Mouse (Mus musculus) midbrain, postnatal 0 days (tissue): ENCODE results near the gene Fus. TPM values are rescaled to one million over a fixed set of nuclear protein-coding genes. Genes with fewer than 3 reads are reported as not detected.

ENCODE experiments used
- ATAC-seq: fragments of 200-750 bp; cut with Nextera tagmentation; 2 replicates; pipeline ENCODE4 v1.8.0; 2017; ENCODE audit warnings: moderate number of reproducible peaks, mild to moderate bottlenecking, moderate TSS enrichment, moderate library complexity; ENCODE audit not compliant: low FRiP score
- DNase-seq: peaks from one replicate; pipeline ENCODE4 v3.0.0-alpha.2; 2015; ENCODE audit warnings: low spot score
- H3K27ac ChIP-seq: fragments of 300-500 bp; sonication (generic); 2 replicates; pipeline ENCODE4 v1.5.1; 2014; ENCODE audit warnings: low read depth, mild to moderate bottlenecking, low read length, mixed read lengths
- H3K27me3 ChIP-seq: fragments of 300-500 bp; sonication (generic); 2 replicates; pipeline ENCODE4 v1.6.1; 2014; ENCODE audit warnings: low read length, control low read depth, mixed read lengths; ENCODE audit not compliant: insufficient read depth
- H3K36me3 ChIP-seq: fragments of 300-500 bp; sonication (generic); 2 replicates; pipeline ENCODE4 v1.6.1; 2014; ENCODE audit warnings: low read length, control low read depth, mixed read lengths; ENCODE audit not compliant: insufficient read depth
- H3K4me1 ChIP-seq: fragments of 300-500 bp; sonication (generic); 2 replicates; pipeline ENCODE4 v1.6.1; 2014; ENCODE audit warnings: mild to moderate bottlenecking, control low read depth, antibody characterized with exemption, low read length, mixed read lengths; ENCODE audit not compliant: insufficient read depth
- H3K4me2 ChIP-seq: fragments of 300-500 bp; sonication (generic); 2 replicates; pipeline ENCODE4 v1.6.1; 2014; ENCODE audit warnings: low read depth, mild to moderate bottlenecking, low read length, mixed read lengths; ENCODE audit not compliant: poor library complexity, severe bottlenecking
- H3K4me3 ChIP-seq: fragments of 300-500 bp; sonication (generic); 2 replicates; pipeline ENCODE4 v1.5.1; 2014; ENCODE audit warnings: low read depth, mild to moderate bottlenecking, low read length, moderate library complexity
- H3K9ac ChIP-seq: fragments of 300-500 bp; sonication (generic); replicated peaks from 2 replicates; pipeline ENCODE4 v1.6.1; 2014; ENCODE audit warnings: mild to moderate bottlenecking, low read length, moderate library complexity, mixed read lengths; ENCODE audit not compliant: poor library complexity, severe bottlenecking
- H3K9me3 ChIP-seq: fragments of 300-500 bp; sonication (generic); 2 replicates; pipeline ENCODE4 v1.6.1; 2016; ENCODE audit warnings: low read length, control low read depth
- CTCF ChIP-seq: IDR thresholded peaks from 2 replicates; pipeline ENCODE4 v1.5.1; 2016; ENCODE audit warnings: antibody characterized with exemption, mild to moderate bottlenecking
- WGBS: fragments of 180-500 bp; shearing (Covaris S2); extraction: QIAGEN DNeasy Blood & Tissue Kit; methylation state at CpG from one replicate; pipeline ENCODE4 v1.1.7; 2014; 5-methylcytosine and 5-hydroxymethylcytosine counted together
- polyA plus RNA-seq: library from polyadenylated mRNA; unstranded; fragments of >200 nt; fragmentation: Nextera tagmentation; extraction: Ambion mirVana; gene quantifications from 2 replicates; pipeline ENCODE4 v1.2.1, GENCODE M21; 2015
- total RNA-seq: library from RNA; depleted of rRNA; stranded (reverse); fragments of >200 nt; gene quantifications from 2 replicates; pipeline ENCODE4 v1.2.3, GENCODE M21; 2014; rRNA removed

Gene Fus
- total and polyA plus RNA-seq, 2 experiments from 2014 or later = 29.3 to 244 TPM

- Histone ChIP-seq H3K36me3 (no peaks in the 10 kb centered on the region), H3K9me3 (no peaks in the 10 kb centered on the region), H3K4me2 (no peak overlapping the region), H3K27ac (no peak overlapping the region), H3K4me1 (no peaks in the 10 kb centered on the region), H3K4me3 (no peak overlapping the region), H3K9ac (no peak overlapping the region), H3K27me3 (no peaks in the 10 kb centered on the region)
- WGBS = 89% methylated on average over 3 of the region's 3 CpGs
- no peak for DNase-seq
- TF ChIP-seq CTCF = no peak
- ATAC-seq = no peak
These were observed 65.7 kb downstream of the Fus start for GRCm38 (mm10) chr7:128032989-128033293.

GRCm38 (mm10) chr7:128033616-128034015 lies 66.4 kb downstream of the Fus start:
- ATAC-seq (no peak), DNase-seq (no peak)
- Histone ChIP-seq H3K27ac (no peak overlapping the region), H3K4me3 (no peak overlapping the region), H3K4me1 (no peaks in the 10 kb centered on the region), H3K9ac (no peak overlapping the region), H3K36me3 (no peaks in the 10 kb centered on the region), H3K4me2 (no peak overlapping the region), H3K9me3 (no peaks in the 10 kb centered on the region), H3K27me3 (no peaks in the 10 kb centered on the region)
- 94% methylated on average over 4 of the region's 4 CpGs for WGBS
- TF ChIP-seq CTCF = no peak

Other genes with a start within 250 kb of the Fus start
- gene Ctf2, start 235.3 kb upstream of the Fus start, total RNA-seq = not detected in 2 replicates
- not detected in 2 replicates for gene Ctf2, start 235.3 kb upstream of the Fus start, polyA plus RNA-seq
- 207 and 221 TPM in 2 replicates for gene Fbxl19, start 222.9 kb upstream of the Fus start, total RNA-seq
- gene Fbxl19, start 222.9 kb upstream of the Fus start, polyA plus RNA-seq = 5.9 and 8.3 TPM in 2 replicates
- 14.8 and 17.6 TPM in 2 replicates for gene Orai3, start 197.6 kb upstream of the Fus start, total RNA-seq
- 9.9 and 10.0 TPM in 2 replicates for gene Orai3, start 197.6 kb upstream of the Fus start, polyA plus RNA-seq
- gene Setd1a, start 190.8 kb upstream of the Fus start, total RNA-seq = 18.0 and 19.8 TPM in 2 replicates
- gene Setd1a, start 190.8 kb upstream of the Fus start, polyA plus RNA-seq = 12.7 and 16.4 TPM in 2 replicates
- not detected in 2 replicates for gene Gm49388, start 181.8 kb upstream of the Fus start, total RNA-seq
- not detected in 2 replicates for gene Gm49388, start 181.8 kb upstream of the Fus start, polyA plus RNA-seq
- 7.1 and 12.8 TPM in 2 replicates for gene Hsd3b7, start 166.9 kb upstream of the Fus start, total RNA-seq
- 8.6 and 11.3 TPM in 2 replicates for gene Hsd3b7, start 166.9 kb upstream of the Fus start, polyA plus RNA-seq
- gene Stx4a, start 143.2 kb upstream of the Fus start, total RNA-seq = 6.7 and 7.1 TPM in 2 replicates
- gene Stx4a, start 143.2 kb upstream of the Fus start, polyA plus RNA-seq = 20.0 and 20.7 TPM in 2 replicates
- gene Stx1b, start 142.9 kb upstream of the Fus start, total RNA-seq = 83.6 and 88.9 TPM in 2 replicates
- 83.9 and 87.1 TPM in 2 replicates for gene Stx1b, start 142.9 kb upstream of the Fus start, polyA plus RNA-seq
- gene Zfp646, start 91.2 kb upstream of the Fus start, total RNA-seq = 32.3 and 33.8 TPM in 2 replicates
- 3.8 and 4.2 TPM in 2 replicates for gene Zfp646, start 91.2 kb upstream of the Fus start, polyA plus RNA-seq
- gene Zfp668, start 90.6 kb upstream of the Fus start, total RNA-seq = 27.8 and 31.0 TPM in 2 replicates
- 26.0 and 29.7 TPM in 2 replicates for gene Zfp668, start 90.6 kb upstream of the Fus start, polyA plus RNA-seq
- gene Prss53, start 76.5 kb upstream of the Fus start, total RNA-seq = 0.55 and 1.0 TPM in 2 replicates
- 0.77 and 0.82 TPM in 2 replicates for gene Prss53, start 76.5 kb upstream of the Fus start, polyA plus RNA-seq
- 0.16 TPM in 1 of 2 replicates, not detected in the other for gene Gm21974, start 72.0 kb upstream of the Fus start, total RNA-seq
- not detected in 2 replicates for gene Gm21974, start 72.0 kb upstream of the Fus start, polyA plus RNA-seq
- 22.7 and 30.3 TPM in 2 replicates for gene Vkorc1, start 71.8 kb upstream of the Fus start, total RNA-seq
- gene Vkorc1, start 71.8 kb upstream of the Fus start, polyA plus RNA-seq = 61.2 and 62.8 TPM in 2 replicates
- gene Bckdk, start 63.4 kb upstream of the Fus start, total RNA-seq = 47.8 and 77.7 TPM in 2 replicates
- 52.7 and 63.7 TPM in 2 replicates for gene Bckdk, start 63.4 kb upstream of the Fus start, polyA plus RNA-seq
- gene Kat8, start 54.9 kb upstream of the Fus start, total RNA-seq = 28.1 and 33.7 TPM in 2 replicates
- 34.8 TPM in 2 replicates for gene Kat8, start 54.9 kb upstream of the Fus start, polyA plus RNA-seq
- 0.90 and 2.7 TPM in 2 replicates for gene Prss8, start 37.4 kb upstream of the Fus start, total RNA-seq
- gene Prss8, start 37.4 kb upstream of the Fus start, polyA plus RNA-seq = 0.37 and 0.69 TPM in 2 replicates
- 6.1 and 20.1 TPM in 2 replicates for gene Prss36, start 20.7 kb upstream of the Fus start, total RNA-seq
- gene Prss36, start 20.7 kb upstream of the Fus start, polyA plus RNA-seq = 13.3 and 15.5 TPM in 2 replicates
- 4.3 and 6.6 TPM in 2 replicates for gene Pycard, start 26.4 kb downstream of the Fus start, total RNA-seq
- gene Pycard, start 26.4 kb downstream of the Fus start, polyA plus RNA-seq = 7.8 and 10.8 TPM in 2 replicates
- 0.19 and 0.77 TPM in 2 replicates for gene Trim72, start 36.5 kb downstream of the Fus start, total RNA-seq
- gene Trim72, start 36.5 kb downstream of the Fus start, polyA plus RNA-seq = not detected in 2 replicates
- gene Itgam, start 95.2 kb downstream of the Fus start, total RNA-seq = 2.4 and 2.6 TPM in 2 replicates
- 0.90 and 0.98 TPM in 2 replicates for gene Itgam, start 95.2 kb downstream of the Fus start, polyA plus RNA-seq
- not detected in 2 replicates for gene Gm49368, start 95.2 kb downstream of the Fus start, total RNA-seq
- not detected in 2 replicates for gene Gm49368, start 95.2 kb downstream of the Fus start, polyA plus RNA-seq
- 0.28 TPM in 1 of 2 replicates, not detected in the other for gene Itgax, start 162.1 kb downstream of the Fus start, total RNA-seq
- 0.05 TPM in 1 of 2 replicates, not detected in the other for gene Itgax, start 162.1 kb downstream of the Fus start, polyA plus RNA-seq
- 0.05 TPM in 1 of 2 replicates, not detected in the other for gene Itgad, start 186.9 kb downstream of the Fus start, total RNA-seq
- gene Itgad, start 186.9 kb downstream of the Fus start, polyA plus RNA-seq = 0.21 TPM in 1 of 2 replicates, not detected in the other
- gene Cox6a2, start 238.9 kb downstream of the Fus start, total RNA-seq = not detected in 2 replicates
- gene Cox6a2, start 238.9 kb downstream of the Fus start, polyA plus RNA-seq = 3.3 and 3.8 TPM in 2 replicates